Mouse (Mus musculus) forebrain, embryonic 11.5 days (tissue): ENCODE results near the gene Hsf4. TPM values are rescaled to one million over a fixed set of nuclear protein-coding genes. Genes with fewer than 3 reads are reported as not detected.
"Not testable (repeated sequence)": the region's sequence is repeated elsewhere in the genome, so short reads cannot be mapped to it uniquely, and the experiment has no call there.

Experiments used
- ATAC-seq: fragments of 200-750 bp; cut with Nextera tagmentation; replicated peaks from 2 replicates; pipeline ENCODE4 v1.8.0; 2017; ENCODE audit warnings: moderate TSS enrichment; ENCODE audit not compliant: low FRiP score
- DNase-seq: peaks from one replicate; pipeline ENCODE4 v3.0.0-alpha.2; 2017; ENCODE audit warnings: low spot score
- H3K27ac ChIP-seq: fragments of 300-500 bp; sonication (generic); 2 replicates; pipeline ENCODE4 v1.5.1; 2014; ENCODE audit warnings: low read depth, low read length
- H3K27me3 ChIP-seq: fragments of 300-500 bp; sonication (generic); 2 replicates; pipeline ENCODE4 v1.6.1; 2014; ENCODE audit warnings: mild to moderate bottlenecking, low read length, mixed read lengths; ENCODE audit not compliant: control insufficient read depth, insufficient read depth
- H3K36me3 ChIP-seq: fragments of 300-500 bp; sonication (generic); 2 replicates; pipeline ENCODE4 v1.6.1; 2014; ENCODE audit warnings: mild to moderate bottlenecking, low read length, moderate library complexity, mixed read lengths; ENCODE audit not compliant: control insufficient read depth, insufficient read depth
- H3K4me1 ChIP-seq: fragments of 300-500 bp; sonication (generic); replicated peaks from 2 replicates; pipeline ENCODE4 v1.6.1; 2014; ENCODE audit warnings: low read length, mixed read lengths; ENCODE audit not compliant: control insufficient read depth, insufficient read depth
- H3K4me2 ChIP-seq: fragments of 300-500 bp; sonication (generic); 2 replicates; pipeline ENCODE4 v1.6.1; 2014; ENCODE audit warnings: low read depth, mild to moderate bottlenecking, low read length, moderate library complexity, mixed read lengths; ENCODE audit not compliant: severe bottlenecking
- H3K4me3 ChIP-seq: fragments of 300-500 bp; sonication (generic); 2 replicates; pipeline ENCODE4 v1.5.1; 2014; ENCODE audit warnings: low read depth, low read length
- H3K9ac ChIP-seq: fragments of 300-500 bp; sonication (generic); 2 replicates; pipeline ENCODE4 v1.6.1; 2014; ENCODE audit warnings: low read length
- H3K9me3 ChIP-seq: fragments of 300-500 bp; sonication (generic); 2 replicates; pipeline ENCODE4 v1.6.1; 2016; ENCODE audit warnings: low read length, mixed read lengths; ENCODE audit not compliant: control insufficient read depth
- WGBS: fragments of 180-500 bp; shearing (Covaris S2); extraction: QIAGEN DNeasy Blood & Tissue Kit; methylation state at CpG from one replicate; pipeline ENCODE4 v1.1.7; 2014; 5-methylcytosine and 5-hydroxymethylcytosine counted together
- polyA plus RNA-seq: library from polyadenylated mRNA; unstranded; fragments of >200 nt; fragmentation: Nextera tagmentation; extraction: Ambion mirVana; gene quantifications from 2 replicates; pipeline ENCODE4 v1.2.1, GENCODE M21; 2014

The Hsf4 gene
- polyA plus RNA-seq, 1 experiment from 2014 or later, result not detected

GRCm38 (mm10) chr8:105288231-105288630 is 18.6 kb downstream of the Hsf4 start:
- peak overlapping the region; percentile 74 for H3K4me2 ChIP-seq
- peaks cover 13% of the 10 kb centered on the region for H3K4me1 ChIP-seq
- peak; percentile 47 for DNase-seq
- no peaks in the 10 kb centered on the region; the same call in 1 of the 2 replicates for H3K36me3 ChIP-seq
- no peaks in the 10 kb centered on the region for H3K9me3 ChIP-seq
- peak overlapping the region; percentile 39; the same call in 1 of the 2 replicates for H3K4me3 ChIP-seq
- H3K9ac ChIP-seq, result peak overlapping the region; percentile 14; the same call in 1 of the 2 replicates
- ATAC-seq, result no peak
- peaks cover 9% of the 10 kb centered on the region for H3K27me3 ChIP-seq
- WGBS, result 87% methylated on average over 5 of the region's 5 CpGs
- no peak overlapping the region for H3K27ac ChIP-seq

- no peaks in the 10 kb centered on the region for H3K9me3 ChIP-seq
- WGBS, result under 1% methylated on average over 53 of the region's 53 CpGs
- H3K4me1 ChIP-seq, result peaks cover 13% of the 10 kb centered on the region
- peak; percentile 93 for ATAC-seq
- H3K27me3 ChIP-seq, result peaks cover 9% of the 10 kb centered on the region
- H3K27ac ChIP-seq, result peak overlapping the region; percentile 73
- no peaks in the 10 kb centered on the region; the same call in 1 of the 2 replicates for H3K36me3 ChIP-seq
- H3K9ac ChIP-seq, result peak overlapping the region; percentile 65
- H3K4me2 ChIP-seq, result peak overlapping the region; percentile 74
- H3K4me3 ChIP-seq, result peak overlapping the region; percentile 39
- peak; percentile 97 for DNase-seq
These were observed 19.5 kb downstream of the Hsf4 start for GRCm38 (mm10) chr8:105288958-105289732.

GRCm38 (mm10) chr8:105289805-105290460 is 20.3 kb downstream of the Hsf4 start, which contains the start of gene 4931428F04Rik:
TSS of gene 4931428F04Rik (minus strand) at chr8:105289864.
- WGBS, result 1% methylated on average over 42 of the region's 43 CpGs
- Histone ChIP-seq H3K9me3 (no peaks in the 10 kb centered on the region), H3K9ac (peak within 1 kb of the TSS; percentile 65), H3K36me3 (no peaks in the 10 kb centered on the region), H3K27me3 (peaks cover 9% of the 10 kb centered on the region), H3K4me2 (peak within 1 kb of the TSS; percentile 74), H3K4me3 (peak within 1 kb of the TSS; percentile 39), H3K27ac (peak within 1 kb of the TSS; percentile 73), H3K4me1 (peaks cover 13% of the 10 kb centered on the region)
- ATAC-seq (peak; percentile 50), DNase-seq (peak; percentile 81)

GRCm38 (mm10) chr8:105290554-105291314 is 21.1 kb downstream of the Hsf4 start:
- H3K36me3 ChIP-seq, result no peaks in the 10 kb centered on the region
- H3K9ac ChIP-seq, result no peak overlapping the region

GRCm38 (mm10) chr8:105291364-105291763 is 21.8 kb downstream of the Hsf4 start:
- not testable (repeated sequence) for H3K27ac ChIP-seq, H3K4me3 ChIP-seq, H3K9ac ChIP-seq, ATAC-seq, H3K27me3 ChIP-seq, H3K4me2 ChIP-seq, H3K9me3 ChIP-seq, H3K36me3 ChIP-seq
- peaks cover 13% of the 10 kb centered on the region for H3K4me1 ChIP-seq
- peak; percentile 43 for DNase-seq
- 85% methylated on average over 8 of the region's 8 CpGs for WGBS

More at GRCm38 (mm10) chr8:105290554-105291314, 21.1 kb downstream of the Hsf4 start:
- Histone ChIP-seq H3K27me3 (peaks cover 9% of the 10 kb centered on the region), H3K4me1 (peaks cover 13% of the 10 kb centered on the region), H3K4me3 (peak overlapping the region; percentile 39), H3K9me3 (no peaks in the 10 kb centered on the region), H3K4me2 (peak overlapping the region; percentile 74; the same call in 1 of the 2 replicates), H3K27ac (no peak overlapping the region)
- ATAC-seq (no peak), DNase-seq (peak; percentile 92)
- WGBS, result 6% methylated on average over 31 of the region's 31 CpGs

- not testable (repeated sequence) for H3K27ac ChIP-seq, H3K4me2 ChIP-seq, H3K9ac ChIP-seq, ATAC-seq, H3K27me3 ChIP-seq, H3K36me3 ChIP-seq, H3K4me3 ChIP-seq, H3K9me3 ChIP-seq
- WGBS, result 68% methylated on average over 3 of the region's 3 CpGs
- peak; percentile 43 for DNase-seq
- H3K4me1 ChIP-seq, result peaks cover 13% of the 10 kb centered on the region
These were observed 22.2 kb downstream of the Hsf4 start for GRCm38 (mm10) chr8:105291802-105292201.

GRCm38 (mm10) chr8:105292471-105292870 is 22.9 kb downstream of the Hsf4 start:
- DNase-seq, result peak; percentile 50
- H3K36me3 ChIP-seq, result no peaks in the 10 kb centered on the region
- H3K27me3 ChIP-seq, result peaks cover 9% of the 10 kb centered on the region
- 85% methylated on average over 7 of the region's 7 CpGs for WGBS
- H3K4me2 ChIP-seq, result no peak overlapping the region
- H3K27ac ChIP-seq, result no peak overlapping the region
- H3K9me3 ChIP-seq, result no peaks in the 10 kb centered on the region
- H3K4me3 ChIP-seq, result no peak overlapping the region
- no peak overlapping the region for H3K9ac ChIP-seq
- peaks cover 13% of the 10 kb centered on the region for H3K4me1 ChIP-seq
- no peak for ATAC-seq

- Histone ChIP-seq H3K36me3 (no peaks in the 10 kb centered on the region), H3K9me3 (no peaks in the 10 kb centered on the region), H3K9ac (no peak overlapping the region), H3K4me1 (peaks cover 13% of the 10 kb centered on the region), H3K4me3 (no peak overlapping the region), H3K27me3 (peaks cover 9% of the 10 kb centered on the region), H3K4me2 (no peak overlapping the region), H3K27ac (no peak overlapping the region)
- peak; percentile 61 for DNase-seq
- ATAC-seq, result no peak
- 69% methylated on average over 19 of the region's 19 CpGs for WGBS
These were observed 23.8 kb downstream of the Hsf4 start for GRCm38 (mm10) chr8:105293405-105293804.
